Mouse (Mus musculus) ES-Bruce4 (cell line): ENCODE data around the gene Car5b.

Experiments used
- CTCF ChIP-seq: IDR thresholded peaks from one replicate; pipeline ENCODE4 v1.8.1; 2011; ENCODE audit warnings: low read depth, low read length
- EP300 ChIP-seq: IDR thresholded peaks from 2 replicates; pipeline ENCODE4 v1.6.1; 2011; ENCODE audit warnings: low read depth, low read length; ENCODE audit not compliant: insufficient read depth
- POLR2A ChIP-seq: IDR thresholded peaks from one replicate; pipeline ENCODE4 v1.8.1; 2011; ENCODE audit warnings: low read length; ENCODE audit not compliant: insufficient read depth

GRCm38 (mm10) chrX:163957803-163958466, 69.9 kb downstream of the Car5b start:
- no peak for TF ChIP-seq CTCF
- no peak for TF ChIP-seq POLR2A
- TF ChIP-seq EP300 = no peak
